Mouse (Mus musculus): ENCODE data around the gene Sh3rf3.

DNA sequence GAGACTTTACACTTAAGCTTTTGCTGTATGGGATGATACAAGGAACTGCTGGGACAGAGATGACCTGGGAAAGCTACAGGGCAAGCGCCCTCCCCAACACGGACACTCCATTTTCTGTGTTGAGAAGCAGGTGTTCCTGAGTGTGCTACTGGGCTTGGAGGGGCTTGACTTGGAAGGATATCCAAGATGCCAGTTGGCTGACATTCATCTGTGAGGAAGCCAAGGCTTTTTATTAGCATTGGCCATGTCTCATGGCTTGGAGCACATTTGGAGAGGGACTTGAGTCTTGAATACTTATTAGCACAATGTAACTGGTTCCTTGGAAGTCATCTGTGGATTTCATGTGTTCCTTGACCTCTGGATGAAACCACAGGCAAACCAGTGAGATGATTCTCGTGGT is 23.2 kb downstream of the Sh3rf3 start:
- TF ChIP-seq CTCF (IDR thresholded peaks at IDR 0.05; ENCODE audit: control insufficient read depth, insufficient read depth, insufficient replicate concordance, low read depth, low read length) (no peak), POLR2A (IDR thresholded peaks at IDR 0.05; ENCODE audit: control insufficient read depth, low read depth, low read length) (no peak)
